Mouse (Mus musculus): ENCODE measurements around the gene Npcd. TPM values are rescaled to one million over a fixed set of nuclear protein-coding genes. Genes with fewer than 3 reads are reported as not detected.

Npcd gene
- total and polyA plus RNA-seq, 2 experiments, result not detected

DNA sequence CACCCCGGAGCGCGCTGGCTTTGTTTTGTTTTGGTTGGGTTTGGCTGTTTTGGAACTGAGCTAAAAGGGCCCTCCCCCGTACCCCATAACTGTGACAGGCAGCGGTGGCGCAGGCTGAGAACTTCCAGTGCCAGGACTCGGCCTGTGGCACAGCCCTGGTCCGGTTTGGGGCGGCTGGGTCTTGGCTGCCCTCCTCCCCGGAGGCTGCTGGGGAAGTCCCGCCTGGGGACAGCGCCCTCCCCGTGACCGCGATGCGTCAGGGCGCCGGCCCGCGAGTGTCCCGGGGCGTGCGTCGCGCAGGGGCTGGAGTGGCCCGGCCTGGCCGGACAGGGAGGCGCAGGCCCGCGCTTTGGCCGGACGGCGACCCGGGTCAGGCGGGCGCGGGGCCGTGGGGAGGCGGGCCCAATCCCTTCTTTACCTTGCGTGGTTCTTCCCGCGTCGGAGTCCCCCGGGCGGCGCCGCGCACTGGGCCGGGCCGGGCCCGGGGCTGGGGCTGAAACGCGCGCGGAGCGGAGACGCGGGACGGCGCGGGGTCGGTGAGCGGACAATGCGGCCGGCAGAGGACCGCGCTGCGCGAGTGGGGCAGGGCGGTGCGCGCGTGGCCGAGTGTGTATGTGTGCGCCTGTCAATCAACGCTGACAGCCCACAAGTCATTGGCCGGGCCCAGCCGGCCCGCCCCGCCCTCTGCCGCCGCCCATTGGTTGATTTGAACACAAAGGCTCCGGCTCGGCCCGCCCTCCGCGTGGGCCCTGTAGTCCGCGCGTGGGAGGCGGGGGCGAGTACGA, 91.9 kb downstream of the Npcd start, which contains the start of gene Sun2:
Gene Sun2, minus strand, starts transcription at position 616 of the 785 bp plus-strand sequence.
- Histone ChIP-seq H3K27ac (replicated peaks; ENCODE audit: insufficient read depth, low read depth, low read length) (peak within 1 kb of the TSS; percentile 99), H3K4me3 (ENCODE audit: insufficient read depth, low read depth, low read length) (peak within 1 kb of the TSS; percentile 70), H3K36me3 (ENCODE audit: control insufficient read depth, insufficient read depth, low read length) (peaks cover 3% of the 10 kb centered on the region; the same call in 1 of the 2 replicates), H3K4me1 (ENCODE audit: control insufficient read depth, insufficient read depth, low read length) (peaks cover 8% of the 10 kb centered on the region), H3K79me2 (ENCODE audit: control insufficient read depth, insufficient read depth, low read length) (peaks cover 4% of the 10 kb centered on the region; the same call in 1 of the 2 replicates), H3K27me3 (ENCODE audit: control insufficient read depth, insufficient read depth, low read length) (no peaks in the 10 kb centered on the region), H3K9ac (ENCODE audit: low read depth, low read length) (peak within 1 kb of the TSS; percentile 99)
- peak; percentile 75 for DNase-seq (ENCODE audit: extremely low read depth, low read depth, low spot score)
- TF ChIP-seq POLR2A (IDR thresholded peaks at IDR 0.05; ENCODE audit: extremely low read depth, insufficient read depth, low read length), result peak; percentile 62
- TF ChIP-seq CTCF (IDR thresholded peaks at IDR 0.05; ENCODE audit: low read depth, low read length), result no peak
- WGBS, result under 1% methylated on average over 93 of the region's 93 CpGs

DNA sequence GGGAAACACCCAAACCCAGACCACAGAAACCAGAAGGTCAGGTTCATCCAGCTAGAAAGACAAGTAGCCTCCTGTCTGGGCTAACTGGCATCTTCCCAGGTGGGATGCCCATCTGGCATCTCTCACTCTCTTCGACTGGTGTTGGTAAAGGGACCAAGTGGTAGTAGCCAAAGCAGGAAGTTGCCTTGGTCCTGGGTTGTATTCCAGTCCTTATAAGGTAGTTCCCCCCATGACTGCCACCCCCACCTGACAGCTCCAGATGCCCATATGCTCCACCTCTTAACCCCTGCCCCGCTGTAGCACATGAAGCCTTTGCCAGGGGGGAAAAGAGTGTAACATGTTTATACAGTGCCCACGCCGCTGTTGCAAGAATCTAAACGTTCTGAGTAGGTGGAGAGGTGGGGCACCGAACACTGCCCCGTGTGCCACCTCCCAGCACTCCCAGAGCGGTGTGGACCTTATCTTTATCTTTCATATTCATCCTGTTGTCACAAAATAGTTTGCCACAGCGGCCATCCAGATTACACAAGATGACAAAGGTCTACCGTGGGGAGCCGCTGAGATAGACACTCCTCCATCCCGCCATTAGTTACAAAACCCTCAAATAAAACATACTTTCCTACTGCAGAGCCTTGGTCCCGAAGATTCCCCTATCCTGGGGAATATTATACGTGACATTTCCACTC, 92.7 kb downstream of the Npcd start:
- Histone ChIP-seq H3K4me1 (ENCODE audit: control insufficient read depth, insufficient read depth, low read length) (peaks cover 8% of the 10 kb centered on the region), H3K27me3 (ENCODE audit: control insufficient read depth, insufficient read depth, low read length) (no peaks in the 10 kb centered on the region), H3K9ac (ENCODE audit: low read depth, low read length) (peak overlapping the region; percentile 99), H3K79me2 (ENCODE audit: control insufficient read depth, insufficient read depth, low read length) (peaks cover 4% of the 10 kb centered on the region; the same call in 1 of the 2 replicates), H3K27ac (replicated peaks; ENCODE audit: insufficient read depth, low read depth, low read length) (peak overlapping the region; percentile 99), H3K4me3 (ENCODE audit: insufficient read depth, low read depth, low read length) (peak overlapping the region; percentile 70), H3K36me3 (ENCODE audit: control insufficient read depth, insufficient read depth, low read length) (peaks cover 9% of the 10 kb centered on the region; the same call in 1 of the 2 replicates)
- DNase-seq (ENCODE audit: extremely low read depth, low read depth, low spot score), result peak; percentile 84
- 1% methylated on average over 14 of the region's 14 CpGs for WGBS
- no peak for TF ChIP-seq POLR2A (IDR thresholded peaks at IDR 0.05; ENCODE audit: extremely low read depth, insufficient read depth, low read length)
- no peak for TF ChIP-seq CTCF (IDR thresholded peaks at IDR 0.05; ENCODE audit: low read depth, low read length)

DNA sequence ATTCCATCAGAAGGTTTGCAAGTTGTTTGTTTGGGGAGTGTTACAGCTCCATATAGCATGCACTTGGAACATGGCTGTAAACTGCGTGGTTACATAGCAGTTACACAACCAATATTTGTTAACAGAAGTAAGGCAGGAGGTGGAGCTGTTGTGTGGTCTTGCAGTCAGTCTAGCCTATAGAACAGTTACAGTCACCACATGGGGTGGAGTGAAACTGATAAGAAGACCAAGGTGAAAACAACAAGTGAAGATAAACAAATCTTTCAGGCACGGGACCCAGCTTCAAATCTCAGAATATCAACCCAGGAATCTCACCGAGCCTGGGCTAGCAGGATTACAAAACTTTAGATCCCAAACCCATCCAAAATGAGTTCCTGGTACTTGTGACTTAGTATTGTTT, 93.3 kb downstream of the Npcd start:
- no peaks in the 10 kb centered on the region for H3K27me3 ChIP-seq (ENCODE audit: control insufficient read depth, insufficient read depth, low read length)
- peak overlapping the region; percentile 99; the same call in 1 of the 2 replicates for H3K9ac ChIP-seq (ENCODE audit: low read depth, low read length)
- H3K4me3 ChIP-seq (ENCODE audit: insufficient read depth, low read depth, low read length), result peak overlapping the region; percentile 70; the same call in 1 of the 2 replicates
- H3K79me2 ChIP-seq (ENCODE audit: control insufficient read depth, insufficient read depth, low read length), result peaks cover 4% of the 10 kb centered on the region; the same call in 1 of the 2 replicates
- peak; percentile 31 for DNase-seq (ENCODE audit: extremely low read depth, low read depth, low spot score)
- peaks cover 8% of the 10 kb centered on the region for H3K4me1 ChIP-seq (ENCODE audit: control insufficient read depth, insufficient read depth, low read length)
- 31% methylated on average over 3 of the region's 3 CpGs for WGBS
- H3K36me3 ChIP-seq (ENCODE audit: control insufficient read depth, insufficient read depth, low read length), result peaks cover 9% of the 10 kb centered on the region; the same call in 1 of the 2 replicates
- no peak for TF ChIP-seq POLR2A (IDR thresholded peaks at IDR 0.05; ENCODE audit: extremely low read depth, insufficient read depth, low read length)
- TF ChIP-seq CTCF (IDR thresholded peaks at IDR 0.05; ENCODE audit: low read depth, low read length), result no peak
- peak overlapping the region; percentile 99 for H3K27ac ChIP-seq (replicated peaks; ENCODE audit: insufficient read depth, low read depth, low read length)

Other genes starting within 250 kb of the Npcd start
- gene Dmc1, start 229.1 kb downstream of the Npcd start, total RNA-seq (2014; rRNA removed), result 0.09 TPM in 1 of 2 replicates, not detected in the other
- gene Dmc1, start 229.1 kb downstream of the Npcd start, polyA plus RNA-seq (2012; rRNA removed), result not detected in 2 replicates
- 0.83 and 1.1 TPM in 2 replicates for gene Fam227a, start 175.3 kb downstream of the Npcd start, total RNA-seq (2014; rRNA removed)
- gene Fam227a, start 175.3 kb downstream of the Npcd start, polyA plus RNA-seq (2012; rRNA removed), result 0.14 and 0.20 TPM in 2 replicates
- gene Cby1, start 175.0 kb downstream of the Npcd start, total RNA-seq (2014; rRNA removed), result 6.6 and 6.8 TPM in 2 replicates
- 3.3 and 4.4 TPM in 2 replicates for gene Cby1, start 175.0 kb downstream of the Npcd start, polyA plus RNA-seq (2012; rRNA removed)
- 46.0 and 52.8 TPM in 2 replicates for gene Tomm22, start 163.4 kb downstream of the Npcd start, total RNA-seq (2014; rRNA removed)
- gene Tomm22, start 163.4 kb downstream of the Npcd start, polyA plus RNA-seq (2012; rRNA removed), result 22.2 and 23.9 TPM in 2 replicates
- 19.0 and 25.6 TPM in 2 replicates for gene Josd1, start 146.3 kb downstream of the Npcd start, total RNA-seq (2014; rRNA removed)
- gene Josd1, start 146.3 kb downstream of the Npcd start, polyA plus RNA-seq (2012; rRNA removed), result 21.9 and 22.6 TPM in 2 replicates
- gene Gtpbp1, start 143.4 kb downstream of the Npcd start, total RNA-seq (2014; rRNA removed), result 8.1 and 8.5 TPM in 2 replicates
- 12.8 and 13.2 TPM in 2 replicates for gene Gtpbp1, start 143.4 kb downstream of the Npcd start, polyA plus RNA-seq (2012; rRNA removed)
- gene Sun2, start 91.7 kb downstream of the Npcd start, total RNA-seq (2014; rRNA removed), result 33.9 and 45.8 TPM in 2 replicates
- 29.7 and 33.4 TPM in 2 replicates for gene Sun2, start 91.7 kb downstream of the Npcd start, polyA plus RNA-seq (2012; rRNA removed)
- 4.5 and 6.2 TPM in 2 replicates for gene Dnal4, start 56.4 kb downstream of the Npcd start, total RNA-seq (2014; rRNA removed)
- gene Dnal4, start 56.4 kb downstream of the Npcd start, polyA plus RNA-seq (2012; rRNA removed), result 14.2 and 14.9 TPM in 2 replicates
- 0.09 and 0.20 TPM in 2 replicates for gene Nptxr, start 29.5 kb downstream of the Npcd start, total RNA-seq (2014; rRNA removed)
- gene Nptxr, start 29.5 kb downstream of the Npcd start, polyA plus RNA-seq (2012; rRNA removed), result 0.11 and 0.19 TPM in 2 replicates
- gene Cbx6, start 451 bp upstream of the Npcd start, total RNA-seq (2014; rRNA removed), result 1.2 and 1.8 TPM in 2 replicates
- 2.9 and 3.7 TPM in 2 replicates for gene Cbx6, start 451 bp upstream of the Npcd start, polyA plus RNA-seq (2012; rRNA removed)
- gene Apobec3, start 57.4 kb upstream of the Npcd start, total RNA-seq (2014; rRNA removed), result 2.6 and 3.6 TPM in 2 replicates
- 1.5 and 2.4 TPM in 2 replicates for gene Apobec3, start 57.4 kb upstream of the Npcd start, polyA plus RNA-seq (2012; rRNA removed)
- 4.0 and 4.4 TPM in 2 replicates for gene Cbx7, start 136.9 kb upstream of the Npcd start, total RNA-seq (2014; rRNA removed)
- 7.5 and 10.1 TPM in 2 replicates for gene Cbx7, start 136.9 kb upstream of the Npcd start, polyA plus RNA-seq (2012; rRNA removed)
- gene Pdgfb, start 180.7 kb upstream of the Npcd start, total RNA-seq (2014; rRNA removed), result 0.65 and 1.6 TPM in 2 replicates
- gene Pdgfb, start 180.7 kb upstream of the Npcd start, polyA plus RNA-seq (2012; rRNA removed), result 1.0 and 1.2 TPM in 2 replicates